Mouse (Mus musculus) lung, postnatal 0 days (tissue): ENCODE measurements around the gene Fgf11.

ENCODE experiments used
- CTCF ChIP-seq: IDR thresholded peaks from 2 replicates; pipeline ENCODE4 v1.5.1; 2016; ENCODE audit warnings: antibody characterized with exemption, mild to moderate bottlenecking
- EP300 ChIP-seq: IDR thresholded peaks from 2 replicates; pipeline ENCODE4 v1.6.1; 2016; ENCODE audit warnings: antibody characterized with exemption, mild to moderate bottlenecking, control low read depth

DNA sequence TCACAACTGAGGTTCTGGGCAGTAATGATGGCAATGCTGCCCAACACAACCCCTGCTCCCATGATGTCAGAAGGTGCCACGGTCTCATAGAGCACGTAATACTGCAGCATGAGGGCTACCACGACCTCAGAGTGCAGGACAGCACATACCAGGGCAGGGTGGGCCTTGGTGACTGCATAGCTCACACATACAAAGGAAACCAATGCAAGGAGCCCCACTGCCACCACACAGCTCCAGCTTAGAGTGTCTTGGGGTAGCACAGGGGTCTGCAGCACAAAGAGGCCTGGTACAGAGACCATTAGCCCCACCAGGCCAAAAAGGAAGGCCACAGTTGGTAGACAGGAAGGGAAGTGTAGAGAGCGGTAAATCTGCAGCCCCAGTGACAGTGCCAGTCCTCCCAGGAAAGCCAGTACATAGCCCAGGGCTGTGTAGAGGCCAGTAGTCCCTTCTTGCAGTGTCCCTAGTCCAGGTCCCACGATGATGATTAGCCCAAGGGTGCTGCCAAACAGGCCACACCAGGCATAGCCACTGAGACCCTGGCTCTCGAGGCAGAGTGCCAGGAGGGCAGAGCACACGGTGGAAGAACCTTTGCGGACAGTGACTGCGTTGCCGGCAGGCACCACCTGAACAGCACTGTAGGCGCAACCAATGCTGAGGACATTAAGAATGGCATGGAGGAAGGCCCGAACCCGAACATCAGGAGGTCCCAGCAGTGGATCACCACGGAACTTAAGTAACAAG is 41.3 kb downstream of the Fgf11 start:
- TF ChIP-seq CTCF = no peak
- TF ChIP-seq EP300 = no peak
